Mouse (Mus musculus) stomach, embryonic 15.5 days (tissue): Measurements from ENCODE around the gene Adssl1. TPM values are rescaled to one million over a fixed set of nuclear protein-coding genes. Genes with fewer than 3 reads are reported as not detected.

Experiments
- ATAC-seq: fragments of 200-750 bp; cut with Nextera tagmentation; 2 replicates; pipeline ENCODE4 v1.8.0; 2017; ENCODE audit warnings: low read depth, moderate number of reproducible peaks, moderate TSS enrichment; ENCODE audit not compliant: insufficient read depth, low FRiP score
- H3K27ac ChIP-seq: fragments of 300-500 bp; sonication (generic); 2 replicates; pipeline ENCODE4 v1.5.1; 2015; ENCODE audit warnings: mild to moderate bottlenecking, inconsistent platforms
- H3K27me3 ChIP-seq: fragments of 300-500 bp; sonication (generic); replicated peaks from 2 replicates; pipeline ENCODE4 v1.6.1; 2015; ENCODE audit warnings: inconsistent platforms
- H3K36me3 ChIP-seq: fragments of 300-500 bp; sonication (generic); 2 replicates; pipeline ENCODE4 v1.6.1; 2015; ENCODE audit warnings: inconsistent platforms
- H3K4me1 ChIP-seq: fragments of 300-500 bp; sonication (generic); 2 replicates; pipeline ENCODE4 v1.6.1; 2015; ENCODE audit warnings: inconsistent platforms
- H3K4me2 ChIP-seq: fragments of 300-500 bp; sonication (generic); 2 replicates; pipeline ENCODE4 v1.6.1; 2015; ENCODE audit warnings: mild to moderate bottlenecking, inconsistent platforms
- H3K4me3 ChIP-seq: fragments of 300-500 bp; sonication (generic); replicated peaks from 2 replicates; pipeline ENCODE4 v1.5.1; 2015; ENCODE audit warnings: inconsistent platforms
- H3K9ac ChIP-seq: fragments of 300-500 bp; sonication (generic); 2 replicates; pipeline ENCODE4 v1.6.1; 2015; ENCODE audit warnings: inconsistent platforms
- H3K9me3 ChIP-seq: fragments of 300-500 bp; sonication (generic); 2 replicates; pipeline ENCODE4 v1.6.1; 2016; ENCODE audit warnings: inconsistent platforms
- WGBS: fragments of 180-500 bp; shearing (Covaris S2); methylation state at CpG from one replicate; pipeline ENCODE4 v1.1.7; 2015; 5-methylcytosine and 5-hydroxymethylcytosine counted together
- polyA plus RNA-seq: library from polyadenylated mRNA; unstranded; fragments of >200 nt; fragmentation: Nextera tagmentation; extraction: Ambion mirVana; gene quantifications from 2 replicates; pipeline ENCODE4 v1.2.1, GENCODE M21; 2015

Adssl1 gene
- polyA plus RNA-seq, 1 experiment from 2014 or later = 4.4 TPM

- Histone ChIP-seq H3K4me2 (no peak overlapping the region), H3K9me3 (no peaks in the 10 kb centered on the region), H3K27ac (peak overlapping the region; percentile 90), H3K4me3 (no peak overlapping the region), H3K9ac (no peak overlapping the region), H3K4me1 (peaks cover 88% of the 10 kb centered on the region), H3K27me3 (no peaks in the 10 kb centered on the region), H3K36me3 (peaks cover 45% of the 10 kb centered on the region)
- ATAC-seq = no peak
- 72% methylated on average over 11 of the region's 11 CpGs for WGBS
Measured at GRCm38 (mm10) chr12:112663303-112663702, 43.5 kb downstream of the Adssl1 start.

GRCm38 (mm10) chr12:112663716-112664115 lies 43.9 kb downstream of the Adssl1 start:
- H3K4me3 ChIP-seq = no peak overlapping the region
- H3K4me1 ChIP-seq = peaks cover 92% of the 10 kb centered on the region
- peaks cover 45% of the 10 kb centered on the region for H3K36me3 ChIP-seq
- H3K9ac ChIP-seq = no peak overlapping the region
- no peak overlapping the region for H3K4me2 ChIP-seq
- 73% methylated on average over 12 of the region's 12 CpGs for WGBS
- H3K27me3 ChIP-seq = no peaks in the 10 kb centered on the region
- no peak; the same call in 1 of the 2 replicates for ATAC-seq
- no peaks in the 10 kb centered on the region for H3K9me3 ChIP-seq
- H3K27ac ChIP-seq = peak overlapping the region; percentile 90

DNA sequence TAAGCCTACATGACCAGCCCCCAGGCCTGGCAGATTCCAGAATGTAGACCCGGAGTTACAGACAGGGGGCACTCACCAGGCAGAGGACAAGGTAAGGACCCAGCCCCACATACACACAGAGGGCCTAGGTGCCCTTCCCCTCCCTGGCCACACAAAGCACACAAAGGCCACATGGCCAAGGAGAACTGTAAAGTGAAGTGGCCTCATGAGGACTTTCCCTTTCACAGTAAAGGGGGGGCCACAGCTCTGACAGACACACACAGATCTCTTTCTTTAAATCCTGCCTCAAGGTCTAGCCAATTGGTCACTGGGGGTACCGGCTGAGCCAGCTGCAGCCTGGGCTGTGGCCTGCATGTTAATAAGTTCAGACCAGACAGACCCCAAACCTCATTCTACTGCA lies 44.3 kb downstream of the Adssl1 start:
- WGBS = 43% methylated on average over 2 of the region's 2 CpGs
- H3K36me3 ChIP-seq = peaks cover 45% of the 10 kb centered on the region
- no peaks in the 10 kb centered on the region for H3K27me3 ChIP-seq
- no peak overlapping the region for H3K4me2 ChIP-seq
- no peak for ATAC-seq
- no peak overlapping the region for H3K9ac ChIP-seq
- H3K27ac ChIP-seq = peak overlapping the region; percentile 90
- no peaks in the 10 kb centered on the region for H3K9me3 ChIP-seq
- no peak overlapping the region for H3K4me3 ChIP-seq
- peaks cover 92% of the 10 kb centered on the region for H3K4me1 ChIP-seq

DNA sequence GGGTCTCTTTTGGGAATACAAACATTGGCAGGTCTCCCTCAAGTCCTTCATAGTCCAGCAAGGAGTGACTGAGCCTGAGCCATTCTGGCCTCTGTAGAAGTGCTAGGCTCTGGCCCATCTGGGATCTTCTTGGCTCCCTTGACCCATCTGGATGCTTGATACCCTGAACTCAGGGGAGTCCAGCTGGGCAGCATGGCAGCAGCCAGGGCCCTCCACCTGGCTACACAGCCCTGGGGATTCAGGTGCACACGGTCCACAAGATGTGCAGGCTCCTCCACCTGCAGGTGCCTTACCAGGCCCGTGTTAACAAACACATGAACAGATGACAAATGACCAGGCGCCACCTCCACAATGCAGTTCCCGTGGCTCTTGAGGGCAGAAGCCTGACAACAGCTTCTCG lies 44.8 kb downstream of the Adssl1 start:
- Histone ChIP-seq H3K4me3 (no peak overlapping the region), H3K4me1 (peaks cover 97% of the 10 kb centered on the region), H3K9me3 (no peaks in the 10 kb centered on the region), H3K27me3 (no peaks in the 10 kb centered on the region), H3K9ac (no peak overlapping the region), H3K36me3 (peaks cover 45% of the 10 kb centered on the region), H3K27ac (peak overlapping the region; percentile 70), H3K4me2 (no peak overlapping the region)
- WGBS = 35% methylated on average over 5 of the region's 5 CpGs
- ATAC-seq = no peak

- 38% methylated on average over 18 of the region's 18 CpGs for WGBS
- H3K9ac ChIP-seq = 0 out of 2 replicates have a peak overlapping the region, but pooled peaks have one; percentile 7
- H3K4me1 ChIP-seq = peaks cover 99% of the 10 kb centered on the region
- no peak overlapping the region for H3K4me2 ChIP-seq
- peaks cover 50% of the 10 kb centered on the region for H3K36me3 ChIP-seq
- no peak overlapping the region for H3K4me3 ChIP-seq
- H3K27ac ChIP-seq = peak overlapping the region; percentile 70
- no peaks in the 10 kb centered on the region for H3K27me3 ChIP-seq
- ATAC-seq = no peak
- no peaks in the 10 kb centered on the region for H3K9me3 ChIP-seq
Measured at GRCm38 (mm10) chr12:112665445-112665844, 45.6 kb downstream of the Adssl1 start.

DNA sequence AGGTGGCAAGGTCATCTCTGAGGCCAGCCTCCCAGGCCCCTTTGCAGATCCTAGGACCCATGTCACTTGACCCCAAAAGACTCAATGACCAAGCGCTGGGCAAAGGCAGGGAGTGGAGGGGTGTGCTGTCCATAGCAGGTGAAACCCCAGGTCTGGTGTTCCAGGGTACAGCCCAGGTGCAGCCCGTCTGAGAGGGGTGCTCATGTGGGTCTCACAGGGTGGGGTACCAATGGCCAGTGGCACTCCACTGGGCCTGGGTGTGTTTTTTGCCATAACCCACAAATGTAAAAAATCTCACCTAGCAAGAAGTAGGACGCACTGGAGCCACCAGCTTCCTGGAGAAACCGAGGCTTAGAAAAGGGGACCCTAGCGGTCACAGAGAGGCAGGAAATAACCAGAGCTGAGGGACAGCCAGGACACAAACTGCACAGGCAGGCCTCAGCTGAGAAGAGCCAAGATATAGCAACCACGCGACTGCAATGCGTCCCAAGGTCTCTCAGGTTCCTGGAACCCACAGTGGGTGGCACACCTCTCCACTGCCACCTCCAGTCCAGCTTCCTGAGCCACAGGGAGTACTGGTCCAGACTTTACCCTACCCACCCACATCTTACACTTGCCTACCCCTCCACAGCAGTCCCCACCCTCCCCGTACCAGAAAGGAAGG lies 46.2 kb downstream of the Adssl1 start:
- ATAC-seq = no peak
- H3K27me3 ChIP-seq = no peaks in the 10 kb centered on the region
- H3K27ac ChIP-seq = peak overlapping the region; percentile 70; the same call in 1 of the 2 replicates
- 81% methylated on average over 9 of the region's 9 CpGs for WGBS
- peak overlapping the region; percentile 7; the same call in 1 of the 2 replicates for H3K9ac ChIP-seq
- no peaks in the 10 kb centered on the region for H3K9me3 ChIP-seq
- H3K36me3 ChIP-seq = peaks cover 56% of the 10 kb centered on the region
- H3K4me1 ChIP-seq = peaks cover 98% of the 10 kb centered on the region
- no peak overlapping the region for H3K4me3 ChIP-seq
- H3K4me2 ChIP-seq = no peak overlapping the region

GRCm38 (mm10) chr12:112667619-112668297 lies 47.9 kb downstream of the Adssl1 start:
- Histone ChIP-seq H3K9me3 (no peaks in the 10 kb centered on the region), H3K4me1 (peaks cover 98% of the 10 kb centered on the region), H3K36me3 (peaks cover 49% of the 10 kb centered on the region), H3K27me3 (no peaks in the 10 kb centered on the region), H3K4me3 (no peak overlapping the region), H3K9ac (no peak overlapping the region), H3K27ac (peak overlapping the region; percentile 40; the same call in 1 of the 2 replicates), H3K4me2 (no peak overlapping the region)
- no peak for ATAC-seq
- WGBS = 68% methylated on average over 10 of the region's 10 CpGs

DNA sequence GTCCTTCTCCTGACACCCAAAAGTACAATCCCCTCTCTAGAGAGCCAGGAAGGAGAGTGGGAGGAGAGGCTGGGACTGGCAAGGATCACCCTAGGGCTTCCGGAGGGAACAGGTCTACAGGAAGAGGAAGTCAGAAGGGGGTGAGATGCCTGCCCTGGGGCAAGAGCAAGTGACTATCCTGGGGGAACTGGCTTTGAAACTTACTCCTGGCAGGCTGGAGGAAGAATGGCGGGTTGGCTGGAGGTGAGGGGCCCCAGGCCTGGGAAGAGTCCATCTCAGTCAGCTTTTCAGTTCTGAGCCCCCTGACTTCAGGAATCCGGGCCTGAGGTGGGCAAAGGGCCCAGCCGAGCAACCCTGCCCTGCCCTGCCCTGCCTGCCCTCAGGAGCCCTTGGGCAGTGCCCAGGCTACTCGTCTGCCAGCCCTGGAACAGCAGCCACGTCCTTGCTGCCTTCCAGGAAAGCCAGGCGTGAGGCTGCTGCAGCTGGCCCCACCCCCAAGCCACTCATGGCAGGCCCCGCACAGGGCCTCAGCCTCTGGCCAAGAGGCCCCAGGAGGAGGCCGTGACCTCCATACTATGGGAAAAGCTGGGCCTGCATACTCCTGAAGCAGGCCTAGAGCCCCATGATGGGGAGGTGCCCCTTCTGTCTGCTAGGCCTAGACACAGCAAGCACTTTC lies 51.0 kb downstream of the Adssl1 start:
- WGBS = 38% methylated on average over 9 of the region's 9 CpGs
- H3K27me3 ChIP-seq = no peaks in the 10 kb centered on the region
- ATAC-seq = peak; percentile 16; the same call in 1 of the 2 replicates
- peak overlapping the region; percentile 12; the same call in 1 of the 2 replicates for H3K9ac ChIP-seq
- peak overlapping the region; percentile 89 for H3K4me2 ChIP-seq
- H3K4me3 ChIP-seq = peak overlapping the region; percentile 83
- H3K27ac ChIP-seq = peak overlapping the region; percentile 99
- H3K4me1 ChIP-seq = peaks cover 86% of the 10 kb centered on the region
- H3K9me3 ChIP-seq = no peaks in the 10 kb centered on the region
- peaks cover 44% of the 10 kb centered on the region for H3K36me3 ChIP-seq

GRCm38 (mm10) chr12:112671891-112672290 lies 52.0 kb downstream of the Adssl1 start:
- Histone ChIP-seq H3K27me3 (no peaks in the 10 kb centered on the region), H3K4me1 (peaks cover 79% of the 10 kb centered on the region), H3K9me3 (no peaks in the 10 kb centered on the region), H3K4me2 (peak overlapping the region; percentile 89), H3K36me3 (peaks cover 43% of the 10 kb centered on the region), H3K9ac (0 out of 2 replicates have a peak overlapping the region, but pooled peaks have one; percentile 0), H3K4me3 (peak overlapping the region; percentile 83), H3K27ac (peak overlapping the region; percentile 99; the same call in 1 of the 2 replicates)
- no peak for ATAC-seq
- WGBS = 72% methylated on average over 7 of the region's 7 CpGs

- Histone ChIP-seq H3K9ac (peak overlapping the region; percentile 90), H3K36me3 (peaks cover 35% of the 10 kb centered on the region), H3K9me3 (no peaks in the 10 kb centered on the region), H3K27me3 (no peaks in the 10 kb centered on the region), H3K4me3 (peak overlapping the region; percentile 83), H3K27ac (peak overlapping the region; percentile 99), H3K4me1 (peaks cover 80% of the 10 kb centered on the region), H3K4me2 (peak overlapping the region; percentile 89)
- 1% methylated on average over 19 of the region's 21 CpGs for WGBS
- ATAC-seq = no peak
Measured at GRCm38 (mm10) chr12:112672744-112673575, 53.1 kb downstream of the Adssl1 start.

GRCm38 (mm10) chr12:112673576-112674091 lies 53.8 kb downstream of the Adssl1 start:
- Histone ChIP-seq H3K36me3 (peaks cover 28% of the 10 kb centered on the region), H3K9me3 (no peaks in the 10 kb centered on the region), H3K27ac (peak overlapping the region; percentile 99), H3K27me3 (no peaks in the 10 kb centered on the region), H3K9ac (peak overlapping the region; percentile 90), H3K4me1 (peaks cover 78% of the 10 kb centered on the region), H3K4me2 (peak overlapping the region; percentile 89), H3K4me3 (peak overlapping the region; percentile 83)
- no peak for ATAC-seq
- 0% methylated on average over 44 of the region's 68 CpGs for WGBS
